Mouse (Mus musculus) CH12.LX (cell line): ENCODE data around the gene Cfap157. TPM values are rescaled to one million over a fixed set of nuclear protein-coding genes. Genes with fewer than 3 reads are reported as not detected.
A peak's percentile ranks its signal among the peaks of the same experiment; 100 is the strongest.

Source experiments
- DNase-seq: peaks from one replicate; pipeline ENCODE4 v3.0.0-alpha.2; 2013; ENCODE audit errors: extremely low read depth
- H3K27ac ChIP-seq: 2 replicates; pipeline ENCODE4 v1.5.1; 2012; ENCODE audit warnings: low read depth, mild to moderate bottlenecking, control low read depth, moderate library complexity; ENCODE audit not compliant: insufficient read depth
- H3K27me3 ChIP-seq: replicated peaks from 2 replicates; pipeline ENCODE3; 2012; ENCODE audit warnings: inconsistent platforms
- H3K36me3 ChIP-seq, 2 experiments: replicated peaks in 1 of 2; 2 replicates each; pipeline versions ENCODE3 to v1.6.1; 2012; ENCODE audit warnings: inconsistent platforms in 1 of 2, low read length in 1 of 2, mild to moderate bottlenecking in 1 of 2, mixed read lengths in 1 of 2, moderate library complexity in 1 of 2; ENCODE audit not compliant: control insufficient read depth in 1 of 2, insufficient read depth in 1 of 2
- H3K4me1 ChIP-seq, 2 experiments: 2 replicates each; pipeline ENCODE4 v1.6.1; 2012; ENCODE audit warnings: inconsistent platforms in 1 of 2, moderate library complexity in 1 of 2; ENCODE audit not compliant: insufficient read depth in 2 of 2, control insufficient read depth in 1 of 2
- H3K4me2 ChIP-seq: 2 replicates; pipeline ENCODE4 v1.6.1; 2012; ENCODE audit warnings: low read depth, mild to moderate bottlenecking, control low read depth; ENCODE audit not compliant: poor library complexity, insufficient read depth, severe bottlenecking
- H3K4me3 ChIP-seq, 3 experiments: fragments of 150-350 bp in 1 of 3; sonication (generic) in 1 of 3; replicated peaks in 1 of 3; 2 replicates each; pipeline versions ENCODE3 to v1.5.1; 2011 to 2012; ENCODE audit warnings: low read depth in 2 of 3, low read length in 2 of 3, mild to moderate bottlenecking in 2 of 3, moderate library complexity in 2 of 3, control low read depth in 1 of 3, improper control_type of control experiment in 1 of 3, inconsistent platforms in 1 of 3, mixed read lengths in 1 of 3; ENCODE audit not compliant: poor library complexity in 1 of 3
- H3K79me2 ChIP-seq: replicated peaks from 2 replicates; pipeline ENCODE4 v1.6.1; 2012; ENCODE audit warnings: mild to moderate bottlenecking, moderate library complexity; ENCODE audit not compliant: control insufficient read depth, poor library complexity, insufficient read depth, severe bottlenecking; ENCODE audit errors: extremely low read depth
- H3K9ac ChIP-seq: 2 replicates; pipeline ENCODE4 v1.6.1; 2012; ENCODE audit warnings: low read depth, mild to moderate bottlenecking, control low read depth, moderate library complexity; ENCODE audit not compliant: insufficient read depth
- H3K9me3 ChIP-seq: replicated peaks from 2 replicates; pipeline ENCODE3; 2012; ENCODE audit warnings: low read length, inconsistent platforms, mixed read lengths
- CHD1 ChIP-seq: IDR thresholded peaks from 2 replicates; pipeline ENCODE4 v1.6.1; 2012; ENCODE audit warnings: low read depth, low read length, improper control_type of control experiment, inconsistent platforms
- CHD2 ChIP-seq: IDR thresholded peaks from 2 replicates; pipeline ENCODE4 v1.6.1; 2011; ENCODE audit warnings: low read length, improper control_type of control experiment
- CTCF ChIP-seq, 2 experiments: IDR thresholded peaks in 1 of 2; conservative IDR thresholded peaks in 1 of 2; 2 replicates each; pipeline ENCODE4 v1.5.1; 2011 to 2012; ENCODE audit warnings: low read depth in 2 of 2, low read length in 2 of 2, improper control_type of control experiment in 1 of 2, inconsistent platforms in 1 of 2, mild to moderate bottlenecking in 1 of 2, moderate library complexity in 1 of 2
- GABPA ChIP-seq: IDR thresholded peaks from 2 replicates; pipeline ENCODE4 v1.6.1; 2012; ENCODE audit warnings: low read depth, low read length, improper control_type of control experiment, inconsistent platforms; ENCODE audit not compliant: insufficient replicate concordance
- KAT2A ChIP-seq: IDR thresholded peaks from 2 replicates; pipeline ENCODE4 v1.6.1; 2012; ENCODE audit warnings: low read length, improper control_type of control experiment, inconsistent platforms; ENCODE audit not compliant: insufficient replicate concordance
- MAFK ChIP-seq: IDR thresholded peaks from 2 replicates; pipeline ENCODE4 v1.6.1; 2011; ENCODE audit warnings: low read length, improper control_type of control experiment; ENCODE audit not compliant: insufficient replicate concordance
- MAZ ChIP-seq: IDR thresholded peaks from 2 replicates; pipeline ENCODE4 v1.6.1; 2012; ENCODE audit warnings: low read depth, mild to moderate bottlenecking, inconsistent platforms, low read length, improper control_type of control experiment, moderate library complexity
- MEF2A ChIP-seq: IDR thresholded peaks from 2 replicates; pipeline ENCODE4 v1.6.1; 2014; ENCODE audit warnings: low read depth, mild to moderate bottlenecking, inconsistent platforms, low read length, improper control_type of control experiment, borderline replicate concordance
- MXI1 ChIP-seq: IDR thresholded peaks from 2 replicates; pipeline ENCODE4 v1.6.1; 2011; ENCODE audit warnings: mild to moderate bottlenecking, low read depth, low read length, improper control_type of control experiment
- NRF1 ChIP-seq: IDR thresholded peaks from 2 replicates; pipeline ENCODE4 v1.6.1; 2014; ENCODE audit warnings: low read depth, mild to moderate bottlenecking, inconsistent platforms, low read length, improper control_type of control experiment, moderate library complexity
- POLR2AphosphoS2 ChIP-seq: IDR thresholded peaks from 2 replicates; pipeline ENCODE4 v1.6.1; 2011; ENCODE audit warnings: low read depth, low read length, improper control_type of control experiment
- RAD21 ChIP-seq: IDR thresholded peaks from 2 replicates; pipeline ENCODE4 v1.6.1; 2011; ENCODE audit warnings: low read depth, mild to moderate bottlenecking, low read length, improper control_type of control experiment, moderate library complexity
- SIN3A ChIP-seq: IDR thresholded peaks from 2 replicates; pipeline ENCODE4 v1.6.1; 2012; ENCODE audit warnings: low read length, improper control_type of control experiment, inconsistent platforms
- SMC3 ChIP-seq: IDR thresholded peaks from 2 replicates; pipeline ENCODE4 v1.6.1; 2011; ENCODE audit warnings: low read depth, low read length, improper control_type of control experiment
- USF2 ChIP-seq: conservative IDR thresholded peaks from 2 replicates; pipeline ENCODE4 v1.6.1; 2011; ENCODE audit warnings: low read depth, low read length, improper control_type of control experiment
- dilution Hi-C: fragments of 300-500 bp; cut with MboI; formaldehyde crosslinking; loops from 2 replicates; pipeline ENCODE4 v1.14.3; 2020; ENCODE audit warnings: low sequenced_read_pairs; ENCODE audit not compliant: extremely low pct_unique_long_range_greater_than_20kb, extremely low pct_ligation_motif_present
- in situ Hi-C: fragments of 300-500 bp; cut with MboI; formaldehyde crosslinking; loops from 3 replicates; pipeline ENCODE4 v1.14.3; 2019; ENCODE audit warnings: low sequenced_read_pairs, low pct_ligation_motif_present, low pct_unique_long_range_greater_than_20kb, mixed read lengths
- polyA plus RNA-seq: library from polyadenylated mRNA; unstranded; fragments of >175 nt; gene quantifications from 2 replicates; pipeline ENCODE4 v1.2.1, GENCODE M21; 2012; ENCODE audit warnings: low read depth; ENCODE audit not compliant: insufficient read length
- total RNA-seq, 2 experiments: library from RNA; depleted of rRNA; stranded (reverse); fragments of 300-350 nt in 1 of 2; fragments of >200 nt in 1 of 2; gene quantifications; 2 replicates each; pipeline ENCODE4 v1.2.3; 2012 to 2014

Gene Cfap157
- total and polyA plus RNA-seq, 3 experiments, result 0.23 TPM; not detected in 2

DNA sequence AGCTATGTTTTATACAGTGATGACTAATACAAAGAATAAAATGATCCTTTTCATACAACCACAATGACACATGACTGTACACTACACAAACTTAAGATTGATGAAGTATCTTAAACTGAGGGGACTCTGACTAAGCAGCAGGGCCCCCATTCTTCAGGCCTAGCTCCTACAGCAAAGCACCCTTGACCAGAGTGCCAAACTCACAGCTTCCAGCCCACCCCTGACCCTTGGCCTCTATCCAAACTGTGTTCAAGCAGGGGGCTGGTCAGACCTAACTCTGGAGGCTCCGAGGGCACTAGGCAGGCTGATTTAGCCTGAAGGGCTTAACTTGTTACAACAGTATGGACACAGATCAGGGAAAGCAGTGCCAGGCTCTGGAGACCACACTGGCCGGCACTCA, 4.4 kb upstream of the Cfap157 start:
- DNase-seq, result no peak
- TF ChIP-seq CHD1, result no peak
- no peak for TF ChIP-seq NRF1
- TF ChIP-seq MEF2A, result no peak
- no peak for TF ChIP-seq MXI1
- no peak for TF ChIP-seq MAFK
- H3K9me3 ChIP-seq, result no peaks in the 10 kb centered on the region
- H3K9ac ChIP-seq, result no peak overlapping the region
- H3K27ac ChIP-seq, result no peak overlapping the region
- peaks cover 0 to 19% of the 10 kb centered on the region in 2 experiments; a peak in 2 of 4 replicates for H3K4me1 ChIP-seq
- H3K27me3 ChIP-seq, result no peaks in the 10 kb centered on the region
- in situ Hi-C loops, result no loop called here
- dilution Hi-C loops, result no loop called here
- no peak overlapping the region for H3K4me3 ChIP-seq
- H3K79me2 ChIP-seq, result no peaks in the 10 kb centered on the region
- H3K36me3 ChIP-seq, result peaks cover 0 to 19% of the 10 kb centered on the region in 2 experiments
- no peak overlapping the region for H3K4me2 ChIP-seq

DNA sequence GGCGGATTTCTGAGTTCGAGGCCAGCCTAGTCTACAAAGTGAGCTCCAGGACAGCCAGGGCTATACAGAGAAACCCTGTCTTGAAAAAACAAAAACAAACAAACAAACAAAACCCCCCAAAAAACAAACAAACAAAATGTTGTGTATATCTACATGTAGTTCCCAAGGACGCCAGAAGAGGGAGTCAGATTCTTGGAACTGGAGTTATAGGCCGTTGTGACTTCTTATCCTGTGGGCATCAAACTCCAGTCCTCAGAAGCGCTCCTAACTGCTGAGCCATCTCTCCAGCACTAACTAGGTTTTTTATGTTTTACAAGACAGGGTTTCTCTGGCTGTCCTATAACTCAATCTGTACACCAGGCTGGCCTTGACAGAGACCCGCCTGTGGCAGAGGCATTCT, 2.9 kb upstream of the Cfap157 start:
- in situ Hi-C loops, result no loop called here
- Histone ChIP-seq H3K4me3 (no peak overlapping the region), H3K27ac (no peak overlapping the region), H3K9ac (no peak overlapping the region), H3K4me1 (peaks cover 0 to 33% of the 10 kb centered on the region in 2 experiments; a peak in 2 of 4 replicates), H3K4me2 (no peak overlapping the region), H3K79me2 (no peaks in the 10 kb centered on the region), H3K9me3 (no peaks in the 10 kb centered on the region), H3K27me3 (no peaks in the 10 kb centered on the region), H3K36me3 (peaks cover 0 to 14% of the 10 kb centered on the region in 2 experiments)
- TF ChIP-seq CTCF (conservative IDR thresholded peaks at IDR 0.05 in 1 of 2, IDR thresholded peaks at IDR 0.05 in 1 of 2; ENCODE audit: low read depth in 2 of 2, low read length in 2 of 2) (peak; percentile 25 to 62; a peak in 3 of 4 replicates), GABPA (no peak), SMC3 (peak; percentile 35), MXI1 (no peak), MAZ (no peak), KAT2A (no peak), POLR2AphosphoS2 (no peak), SIN3A (no peak), NRF1 (no peak), RAD21 (peak; percentile 57), USF2 (no peak), CHD2 (no peak)
- dilution Hi-C loops, result no loop called here
- peak; percentile 23 for DNase-seq
